Mouse (Mus musculus) urinary bladder, postnatal 4 days (tissue): ENCODE measurements at regions not wholly inside any gene's neighbourhood (a gene's known extent, or its start where the extent isn't known, plus 50 kb on each side); places are given as distances from the start of the nearest gene placed in this dataset.

Experiments
- DNase-seq, 2 experiments: peaks; one replicate each; pipeline ENCODE4 v3.0.0; 2021 to 2022; ENCODE audit warnings: low spot score in 2 of 2

DNA sequence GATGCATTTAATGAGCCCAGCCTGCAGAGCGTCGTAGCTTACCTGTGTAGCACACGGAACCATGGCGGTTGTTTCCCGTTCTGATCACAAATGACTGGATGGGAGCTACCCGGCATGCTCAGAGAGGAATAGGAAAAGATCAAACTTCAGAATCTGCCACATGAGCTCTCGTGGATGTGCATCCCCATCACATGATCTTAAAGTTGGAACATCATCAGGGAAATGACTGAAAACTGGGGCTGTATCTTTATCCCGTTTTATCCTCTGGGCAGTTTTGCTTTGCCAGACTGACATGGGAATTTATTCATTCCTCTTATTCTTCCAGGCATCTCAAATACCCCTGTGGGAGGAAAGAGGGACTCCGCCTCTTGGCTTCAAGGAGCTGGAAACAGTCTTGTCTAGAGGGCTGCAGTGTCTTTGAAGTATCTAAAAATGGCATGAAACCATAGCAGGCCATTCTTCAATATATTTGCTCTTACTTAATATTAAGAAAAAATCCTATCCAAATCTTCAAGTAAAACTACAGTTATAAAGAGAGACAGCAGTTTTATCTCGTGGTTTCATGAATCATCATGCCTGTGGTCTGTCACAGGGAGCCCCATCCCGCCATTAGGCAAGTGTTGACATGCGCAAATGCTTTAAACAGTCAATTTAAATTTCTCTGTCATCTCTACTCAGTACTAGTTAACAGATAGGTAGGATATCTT lies 339.4 kb downstream of the Foxo1 start:
- DNase-seq = no peak

DNA sequence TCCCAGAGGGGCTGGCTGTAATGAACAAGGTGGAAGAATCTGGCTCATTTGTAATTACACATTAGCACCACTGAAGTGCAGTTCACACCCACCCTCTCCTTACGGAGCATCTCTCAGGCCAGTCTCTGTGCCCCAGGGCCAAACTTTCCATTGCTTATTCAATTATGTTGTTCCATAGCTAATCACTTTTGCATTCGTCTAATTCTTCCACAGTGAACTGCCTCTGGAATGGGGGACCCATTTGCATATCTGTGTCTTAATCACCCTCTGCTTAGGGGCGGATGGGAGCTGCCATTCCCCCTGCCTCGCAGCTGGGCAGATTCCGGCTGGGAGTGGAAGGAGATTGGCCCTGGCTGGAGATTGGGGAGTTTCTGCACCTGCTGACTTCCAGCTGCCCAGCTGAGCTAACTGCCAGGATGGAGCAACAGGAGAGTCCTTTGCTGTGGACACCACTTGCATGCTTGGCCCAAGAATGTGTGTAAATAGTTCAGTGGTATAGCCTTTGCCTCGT lies 337.2 kb downstream of the Foxo1 start:
- DNase-seq = no peak

DNA sequence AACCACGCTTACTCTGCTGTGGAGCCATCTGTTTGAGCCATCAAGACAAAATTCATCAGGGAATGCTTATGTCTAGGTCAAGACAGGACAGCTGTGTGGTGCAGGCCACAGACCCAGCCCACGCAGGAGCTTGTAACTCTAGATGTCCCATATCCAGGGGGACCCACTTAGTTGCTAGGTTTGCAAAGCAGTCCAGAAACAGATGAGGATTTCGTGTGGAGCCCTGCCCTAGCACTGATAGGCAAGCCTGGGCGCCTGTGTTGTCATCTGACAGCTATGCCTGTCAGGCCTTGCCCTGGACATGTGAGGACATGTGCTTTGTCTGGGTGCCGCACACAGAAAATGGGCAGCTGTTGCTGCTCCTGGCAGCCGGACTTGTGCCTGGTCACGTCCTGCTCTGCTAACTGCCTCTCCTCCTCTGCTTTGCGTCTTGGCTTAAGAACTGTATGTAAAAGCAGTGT lies 335.1 kb downstream of the Foxo1 start:
- peak; percentile 57 to 62 for DNase-seq

DNA sequence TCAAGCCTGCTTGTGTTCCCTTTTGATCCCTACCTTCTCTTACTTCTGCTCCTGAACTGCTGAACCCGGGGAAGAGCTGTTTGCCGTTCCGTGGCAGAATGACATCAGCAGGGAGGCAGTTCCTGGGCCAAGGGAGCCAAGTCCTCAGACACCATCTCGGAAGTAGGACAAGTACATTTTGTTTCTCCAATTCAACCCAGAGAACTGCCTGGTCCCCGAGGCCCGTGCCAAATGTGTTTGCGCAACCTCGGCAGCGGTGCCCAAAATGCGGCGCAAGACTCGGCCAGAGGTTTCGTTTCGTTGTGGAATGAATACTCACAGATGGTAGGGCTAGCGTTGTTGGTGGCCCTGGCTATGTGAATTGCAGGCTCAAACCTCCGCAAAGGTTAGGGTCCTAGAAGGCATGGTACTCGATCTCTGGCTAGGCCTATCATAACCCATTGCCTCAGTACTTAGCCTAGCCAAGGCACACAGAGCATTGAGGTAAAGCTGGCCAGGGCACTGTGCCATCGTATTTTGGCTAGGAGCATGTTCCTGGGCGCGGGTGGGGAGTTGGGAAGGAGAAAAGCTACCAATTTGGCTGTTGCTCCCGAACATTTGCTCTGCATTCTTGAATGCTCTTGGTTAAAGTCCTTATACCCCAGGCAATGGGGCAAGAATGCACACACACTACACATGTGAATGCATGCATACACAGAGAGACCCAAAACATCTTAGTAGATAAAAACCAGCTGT lies 333.0 kb downstream of the Foxo1 start:
- peak; percentile 28 to 67 for DNase-seq

DNA sequence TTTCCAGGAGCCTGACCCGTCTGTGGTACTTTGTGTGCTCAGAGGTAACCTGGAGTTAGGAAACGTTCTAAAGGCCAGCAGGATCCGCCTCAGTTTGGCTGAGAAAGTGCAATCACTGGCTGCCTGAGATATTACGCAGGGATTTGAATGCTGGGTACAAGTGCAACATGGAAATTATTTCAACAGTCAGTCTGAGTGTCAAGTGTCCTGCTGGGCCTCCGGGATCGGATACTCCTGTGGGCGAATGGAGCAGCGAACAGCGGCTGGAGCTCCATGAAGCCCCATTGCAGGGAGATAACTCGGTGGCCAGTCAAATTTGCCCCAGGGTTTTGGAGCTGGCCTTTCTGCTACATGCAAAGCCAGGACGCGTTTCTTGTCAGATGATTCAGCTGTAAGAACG lies 332.4 kb downstream of the Foxo1 start:
- DNase-seq = no peak

DNA sequence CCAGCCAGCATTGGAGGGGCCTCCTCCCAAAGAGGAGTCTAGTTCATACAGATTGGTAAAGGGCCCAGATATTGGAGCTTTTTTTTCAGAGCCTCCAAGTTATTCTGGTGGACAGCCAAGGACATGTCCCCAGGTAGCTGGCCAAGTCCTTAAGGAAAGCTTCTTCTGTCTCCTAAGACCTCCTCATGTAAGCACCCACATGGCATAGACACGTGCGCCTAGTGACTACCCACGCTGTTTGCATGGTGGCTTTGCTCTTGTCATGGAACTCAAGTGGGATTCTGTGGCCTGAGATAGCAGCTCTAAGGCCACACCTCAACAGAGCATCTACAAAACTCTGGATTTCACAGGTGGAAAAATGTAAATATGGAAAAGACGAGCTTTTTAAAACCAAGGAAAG lies 332.0 kb downstream of the Foxo1 start:
- DNase-seq = no peak

DNA sequence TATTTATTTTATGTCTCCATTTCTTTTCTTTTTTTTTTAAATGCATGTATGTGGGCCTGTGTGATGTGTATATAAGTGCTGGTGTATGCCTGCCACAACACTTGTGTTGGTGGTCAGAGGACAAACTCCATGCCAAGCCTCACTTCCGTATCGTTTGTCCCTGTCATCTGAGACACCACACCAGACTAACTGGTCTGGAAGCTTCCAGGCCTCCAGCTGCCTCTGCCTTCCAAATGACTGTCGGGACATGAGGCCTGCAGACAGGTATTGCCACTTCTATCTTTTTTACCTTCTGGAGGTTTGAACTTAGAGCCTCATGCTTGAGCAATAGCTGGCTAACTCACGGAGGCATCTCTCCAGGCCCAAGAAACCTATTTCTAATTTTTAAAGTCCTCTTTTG lies 318.3 kb downstream of the Foxo1 start:
- no peak for DNase-seq

DNA sequence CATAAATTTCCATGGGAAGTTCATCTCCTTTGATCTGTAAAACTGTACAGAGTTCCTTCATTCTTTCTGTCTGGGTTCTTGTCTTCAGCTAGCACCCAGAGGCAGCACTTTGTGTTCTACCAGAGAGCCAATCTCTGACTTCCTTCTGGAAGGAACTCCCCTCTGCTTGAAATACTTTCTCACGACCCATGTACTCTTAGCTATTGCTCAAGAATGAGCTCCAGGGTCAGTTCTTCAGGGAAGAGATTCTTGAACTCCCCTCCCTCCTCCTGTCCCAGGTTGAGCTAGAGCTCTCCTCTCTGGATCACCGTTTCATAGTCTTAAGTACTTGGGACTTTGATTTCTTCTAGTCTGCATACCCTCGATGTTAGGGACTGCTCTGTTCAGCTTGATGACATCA lies 311.8 kb downstream of the Foxo1 start:
- no peak for DNase-seq

DNA sequence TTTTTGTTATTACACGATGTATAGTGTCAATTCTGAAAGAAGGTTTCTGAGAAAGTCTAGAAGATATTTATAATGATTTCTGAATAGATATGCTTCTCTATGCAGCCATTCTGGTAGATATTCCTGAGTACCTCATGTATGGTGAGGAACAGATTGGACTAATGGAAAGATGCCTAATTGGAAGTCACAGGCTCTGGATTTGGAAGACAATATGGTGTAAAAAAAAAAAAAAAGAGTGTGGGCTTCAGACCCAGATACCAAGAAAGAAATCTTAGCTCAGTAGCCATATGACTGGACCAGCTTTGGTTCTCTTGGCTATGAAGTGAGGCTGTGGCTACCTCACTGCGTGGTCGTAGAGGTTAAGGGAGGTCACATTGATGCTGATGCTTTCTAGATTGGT lies 311.0 kb downstream of the Foxo1 start:
- no peak for DNase-seq

DNA sequence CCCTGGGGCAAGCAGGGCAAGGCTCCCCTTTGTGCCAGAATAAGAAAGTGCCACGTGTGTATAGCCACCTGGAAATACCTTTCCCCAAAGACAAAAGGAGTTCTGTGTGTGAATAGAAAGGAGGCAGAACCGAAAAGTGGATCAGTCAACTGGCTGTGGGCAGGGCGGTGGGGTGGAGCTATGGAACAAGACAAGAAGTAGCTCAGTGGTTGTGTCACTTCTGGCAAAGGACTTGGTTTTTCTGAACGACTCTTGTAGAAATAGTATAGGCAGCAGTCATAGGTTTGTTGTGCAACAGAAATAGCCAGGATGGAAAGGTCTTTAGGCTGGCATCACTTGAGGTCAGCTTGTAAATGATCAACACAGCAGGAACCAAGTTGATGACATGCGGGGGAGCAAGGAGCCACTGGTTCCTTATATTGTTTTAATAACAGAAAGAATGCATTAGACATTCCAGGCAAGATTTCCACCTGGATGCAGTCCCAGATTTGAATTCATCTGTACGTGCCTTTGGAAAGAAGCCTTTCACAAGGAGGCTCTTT lies 308.6 kb downstream of the Foxo1 start:
- no peak for DNase-seq

DNA sequence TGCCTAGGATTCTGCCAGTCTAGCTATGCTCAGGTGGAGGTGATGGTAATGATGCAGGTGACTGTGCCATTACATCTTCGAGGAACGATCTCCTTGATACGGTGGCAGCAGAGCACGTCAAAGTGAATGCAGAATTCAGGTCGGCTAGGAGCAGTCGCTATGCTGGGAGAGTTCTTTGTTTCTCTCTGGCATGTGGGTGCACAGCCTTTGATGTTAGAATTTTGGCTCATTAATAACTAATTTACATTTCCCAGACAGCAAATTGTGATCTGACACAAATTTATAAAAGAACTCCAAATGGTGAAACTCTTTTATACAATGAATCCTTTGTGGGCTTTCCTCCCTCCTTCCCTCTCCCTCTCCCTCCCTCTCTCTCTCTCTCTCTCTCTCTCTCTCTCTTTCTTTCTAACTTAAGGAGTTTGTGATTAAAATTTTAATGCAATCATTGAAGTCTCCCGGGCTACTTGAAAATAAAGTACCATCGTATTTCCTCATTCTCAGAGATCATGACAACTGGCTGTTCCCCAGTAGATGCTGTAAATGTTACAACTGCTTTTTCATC lies 307.2 kb downstream of the Foxo1 start:
- DNase-seq = no peak

DNA sequence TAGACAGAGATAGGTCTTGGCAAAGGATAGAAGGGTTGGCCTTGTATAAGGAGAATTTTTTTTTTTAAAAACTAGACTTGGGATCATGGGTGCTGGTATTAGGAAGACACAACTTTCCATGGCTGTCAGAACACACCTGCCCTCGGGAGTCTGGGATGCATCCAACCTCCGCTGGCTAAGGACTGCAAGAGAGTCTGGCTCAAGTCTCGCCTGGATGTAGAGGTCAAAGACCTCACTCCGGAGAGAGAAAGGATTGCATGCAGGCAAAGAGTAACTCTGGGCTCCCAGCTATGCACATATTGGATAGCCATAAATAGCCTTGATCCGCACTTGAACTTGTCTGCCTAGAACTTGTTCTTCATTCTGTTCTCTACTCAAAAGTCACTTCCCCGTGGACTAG lies 306.2 kb downstream of the Foxo1 start:
- DNase-seq = no peak

DNA sequence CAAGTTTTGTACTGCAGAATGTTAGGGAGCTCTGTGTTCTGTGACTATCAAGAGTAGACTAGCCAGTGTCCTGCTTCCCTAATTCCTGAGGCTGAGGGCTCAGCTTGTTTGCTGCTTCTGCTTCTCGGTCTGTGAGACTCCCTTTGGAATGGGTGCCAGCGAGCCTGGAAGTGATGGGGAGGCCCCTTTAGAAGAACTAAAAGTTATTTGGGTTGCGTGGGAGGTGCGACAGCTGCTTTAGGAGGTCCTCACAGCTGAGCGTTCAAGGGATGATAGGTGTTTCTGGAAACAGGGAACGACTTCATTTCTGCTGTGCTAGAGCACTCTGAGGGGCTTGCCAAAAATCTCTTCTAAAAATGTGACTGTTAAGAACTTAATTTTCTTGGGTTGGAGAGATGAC lies 305.7 kb downstream of the Foxo1 start:
- peak in 1 of 2 experiments; percentile 22 for DNase-seq

DNA sequence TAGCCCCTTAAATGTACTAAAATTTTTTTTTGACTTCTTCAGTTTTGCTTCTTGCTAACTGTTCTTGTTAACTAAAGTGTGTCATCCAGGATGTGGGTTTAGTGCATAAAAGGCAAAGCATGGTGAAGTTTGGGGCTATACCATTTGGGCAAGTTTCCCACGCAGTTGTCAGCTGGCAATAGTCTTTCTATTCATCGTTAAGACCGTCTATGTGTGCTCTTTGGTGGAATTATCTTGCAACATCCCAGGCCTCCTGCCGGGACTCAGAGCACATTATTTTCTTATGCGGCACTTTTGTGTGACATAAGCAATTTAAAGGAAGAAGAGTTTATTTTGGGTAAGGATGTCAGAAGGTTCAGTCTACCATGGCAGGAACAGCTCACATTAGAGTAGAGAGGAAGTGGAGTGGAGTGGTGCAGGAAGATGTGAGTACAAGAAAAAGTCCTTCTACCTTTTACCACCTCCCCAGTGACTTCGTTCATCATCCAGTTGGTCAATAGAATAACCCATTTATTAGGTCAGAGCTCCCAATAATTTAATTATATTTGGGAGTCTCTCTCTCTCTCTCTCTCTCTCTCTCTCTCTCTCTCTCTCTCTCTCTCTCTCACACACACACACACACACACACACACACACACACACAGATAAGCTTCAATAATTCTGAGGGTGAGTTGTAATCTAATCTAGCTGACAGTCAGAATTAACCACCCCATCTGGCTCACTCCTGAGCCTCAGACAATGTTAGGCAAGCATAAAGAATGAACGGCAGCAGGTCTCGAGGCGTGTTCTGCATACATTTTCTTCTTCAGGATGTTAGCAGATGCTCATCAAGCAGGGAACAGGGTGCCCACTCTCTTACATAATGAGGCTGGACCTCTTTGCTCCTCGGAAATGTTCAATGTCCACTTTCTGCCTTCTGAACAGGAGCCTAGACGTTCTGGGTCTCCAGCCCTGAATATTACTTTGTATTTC lies 304.7 kb downstream of the Foxo1 start:
- no peak for DNase-seq

DNA sequence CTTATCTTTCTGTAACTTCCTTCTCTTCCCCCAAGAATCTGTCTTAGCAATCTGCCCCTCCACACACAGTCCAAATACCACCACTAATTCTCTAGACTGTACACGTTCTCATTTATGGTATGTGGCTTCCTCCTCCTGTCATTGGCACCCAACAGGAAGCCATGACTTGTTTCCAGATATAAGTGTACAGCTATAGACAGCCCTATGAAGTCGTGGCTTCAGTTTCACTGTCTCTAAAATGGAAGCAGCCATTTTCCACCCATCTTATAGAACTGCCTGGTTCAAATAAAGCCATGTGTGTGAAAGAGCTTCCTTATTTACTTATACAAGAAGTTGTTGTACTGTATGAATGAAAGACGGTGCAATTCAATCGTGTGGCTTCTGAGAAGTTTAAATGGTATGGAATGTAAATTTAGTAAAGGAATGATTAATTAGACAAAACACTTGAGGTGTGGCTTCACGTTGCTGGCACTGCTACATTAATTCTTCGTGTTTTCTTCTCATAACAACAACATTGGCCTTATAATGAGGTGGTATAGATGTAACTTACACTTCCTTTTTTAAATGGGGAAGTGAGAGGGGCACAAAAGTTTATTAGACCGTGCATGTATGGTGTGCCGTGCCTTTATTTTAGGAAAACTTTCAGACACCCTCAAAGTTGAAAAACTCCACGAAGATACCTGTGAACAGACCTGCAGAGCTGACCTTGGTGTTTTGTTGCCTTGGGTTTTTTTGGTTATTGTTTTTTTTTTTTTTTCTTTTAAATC lies 299.7 kb downstream of the Foxo1 start:
- DNase-seq = no peak

DNA sequence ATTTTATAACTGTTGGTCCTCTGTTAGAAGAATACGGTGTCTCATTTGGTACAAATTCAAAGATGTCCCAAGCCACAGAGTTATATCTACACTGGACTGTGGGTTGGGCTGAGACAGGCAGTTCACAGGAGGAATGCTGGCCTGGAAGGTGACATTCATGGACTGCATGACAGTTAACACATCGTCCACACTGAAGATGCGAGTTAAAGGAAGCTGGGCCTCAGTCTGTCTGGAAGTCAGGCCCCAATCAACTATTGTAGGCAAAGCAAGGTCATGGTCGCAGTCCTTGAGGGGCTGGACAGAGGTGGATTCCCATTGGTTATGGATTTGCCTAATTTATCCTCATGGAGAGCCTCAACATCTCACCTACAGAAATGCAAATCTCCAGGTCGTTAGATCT lies 295.5 kb downstream of the Foxo1 start:
- DNase-seq = no peak

DNA sequence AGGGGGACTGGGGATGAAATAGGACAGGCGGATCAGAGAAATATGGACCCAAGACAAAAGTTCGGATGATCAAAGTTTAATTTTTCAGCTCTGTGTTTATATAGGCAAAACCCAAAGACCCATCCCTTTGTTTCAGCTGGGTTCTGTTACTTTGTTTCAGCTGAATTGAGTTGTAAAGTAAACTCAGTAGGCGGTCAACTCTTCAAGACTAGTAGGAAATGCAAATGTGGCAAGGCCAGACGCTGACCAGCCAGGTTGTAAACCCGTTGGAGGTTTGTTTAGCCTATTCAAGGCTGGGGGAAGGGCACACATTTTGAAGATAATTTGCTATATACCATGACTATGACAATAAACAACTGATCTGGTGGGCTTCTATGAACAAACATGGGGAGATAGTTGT lies 294.7 kb downstream of the Foxo1 start:
- no peak for DNase-seq

DNA sequence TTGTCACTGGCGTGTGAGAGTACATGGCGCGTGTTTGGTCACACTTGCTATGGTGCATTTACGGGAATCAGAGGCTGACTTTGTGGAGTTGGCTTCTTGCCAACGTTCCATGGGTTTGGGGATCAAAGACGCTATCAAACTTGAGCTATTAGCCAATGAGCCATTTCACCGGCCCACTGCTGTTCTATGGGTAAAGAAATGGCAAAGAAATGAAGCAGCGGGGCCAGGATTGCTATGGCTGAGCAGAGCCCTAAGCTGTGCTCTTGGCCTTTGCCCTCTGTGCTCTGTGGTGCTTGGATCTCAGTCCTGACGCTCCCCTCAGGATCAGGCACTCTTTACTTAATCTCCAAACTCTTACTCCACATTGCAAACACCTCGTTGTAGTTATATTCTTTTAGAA lies 291.3 kb downstream of the Foxo1 start:
- DNase-seq = no peak

DNA sequence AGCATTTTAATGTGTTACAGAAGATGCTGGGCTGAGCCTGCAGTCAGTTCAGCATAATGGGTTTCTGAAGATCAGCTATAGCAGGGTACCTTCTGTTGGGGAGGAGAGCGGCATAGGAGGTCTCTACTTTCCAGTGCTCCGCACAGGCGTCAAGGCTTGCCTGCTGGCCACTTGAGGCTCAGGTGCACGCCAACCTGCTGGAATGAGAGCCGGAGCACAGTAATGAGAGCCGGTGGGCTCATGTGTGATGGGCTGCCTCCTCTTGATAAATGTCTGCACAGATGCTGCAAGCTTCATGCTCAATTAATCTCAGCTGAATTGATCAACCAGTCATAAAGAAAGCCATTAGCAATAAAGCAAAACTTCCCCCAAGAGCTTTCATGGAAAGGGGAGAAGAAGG lies 290.6 kb downstream of the Foxo1 start:
- no peak for DNase-seq

DNA sequence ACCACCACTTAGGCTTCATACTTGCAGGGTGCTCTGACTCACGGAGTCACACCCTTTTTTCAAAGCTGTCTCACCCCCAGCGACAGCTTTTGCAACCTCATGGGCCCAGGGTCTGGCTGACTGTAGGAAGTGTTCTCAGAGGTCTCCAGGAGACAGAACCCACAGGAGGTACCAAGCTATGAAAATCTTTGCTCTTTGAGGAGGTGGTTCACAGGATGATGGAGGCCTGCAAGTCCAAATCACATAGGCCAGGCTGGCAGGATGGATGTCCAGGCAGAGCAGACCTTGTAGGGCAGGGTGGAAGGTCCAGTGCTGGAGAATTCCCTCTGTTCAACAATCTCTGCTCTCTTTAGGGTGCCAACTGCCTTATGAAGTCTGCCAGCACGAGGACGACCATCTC lies 289.2 kb downstream of the Foxo1 start:
- DNase-seq = no peak

DNA sequence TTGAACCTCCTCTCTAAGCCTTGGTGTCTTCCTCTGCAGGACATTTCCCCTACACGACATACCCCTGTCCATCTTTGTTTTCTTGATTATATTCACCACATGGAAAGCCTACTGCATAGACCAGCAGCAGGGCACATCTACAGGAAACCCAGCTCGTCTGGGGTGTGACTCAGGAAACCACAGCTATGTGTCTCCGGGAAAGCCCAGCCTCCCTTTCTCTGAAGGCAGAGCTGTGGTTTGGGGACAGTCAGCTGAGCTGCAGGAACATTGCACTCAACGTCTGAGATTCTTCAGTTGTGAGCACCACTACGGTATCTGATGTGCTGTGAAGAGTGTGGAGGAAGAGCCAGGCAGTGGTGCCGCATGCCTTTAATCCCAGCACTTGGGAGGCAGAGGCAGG lies 286.9 kb downstream of the Foxo1 start:
- DNase-seq = no peak
